Mouse (Mus musculus) embryonic facial prominence, embryonic 12.5 days (tissue): ENCODE measurements at regions not wholly inside any gene's neighbourhood (a gene's known extent, or its start where the extent isn't known, plus 50 kb on each side); places are given as distances from the start of the nearest gene placed in this dataset.

Experiments
- ATAC-seq: fragments of 200-750 bp; cut with Nextera tagmentation; 2 replicates; pipeline ENCODE4 v1.8.0; 2017; ENCODE audit not compliant: insufficient number of reproducible peaks, insufficient read depth, low FRiP score, low TSS enrichment
- H3K27ac ChIP-seq: fragments of 300-500 bp; sonication (generic); 2 replicates; pipeline ENCODE4 v1.5.1; 2016; ENCODE audit warnings: mild to moderate bottlenecking
- H3K27me3 ChIP-seq: fragments of 300-500 bp; sonication (generic); 2 replicates; pipeline ENCODE4 v1.6.1; 2016; ENCODE audit warnings: mild to moderate bottlenecking, moderate library complexity
- H3K36me3 ChIP-seq: fragments of 300-500 bp; sonication (generic); 2 replicates; pipeline ENCODE4 v1.6.1; 2016; ENCODE audit warnings: mild to moderate bottlenecking
- H3K4me1 ChIP-seq: fragments of 300-500 bp; sonication (generic); 2 replicates; pipeline ENCODE4 v1.6.1; 2016
- H3K4me2 ChIP-seq: fragments of 300-500 bp; sonication (generic); replicated peaks from 2 replicates; pipeline ENCODE4 v1.6.1; 2016; ENCODE audit warnings: mild to moderate bottlenecking, moderate library complexity
- H3K4me3 ChIP-seq: fragments of 300-500 bp; sonication (generic); 2 replicates; pipeline ENCODE4 v1.5.1; 2016; ENCODE audit warnings: mild to moderate bottlenecking
- H3K9ac ChIP-seq: fragments of 300-500 bp; sonication (generic); 2 replicates; pipeline ENCODE4 v1.6.1; 2016; ENCODE audit warnings: mild to moderate bottlenecking, moderate library complexity
- H3K9me3 ChIP-seq: fragments of 300-500 bp; sonication (generic); 2 replicates; pipeline ENCODE4 v1.6.1; 2016; ENCODE audit warnings: mild to moderate bottlenecking, moderate library complexity
- WGBS: fragments of 180-500 bp; shearing (Covaris S2); methylation state at CpG from one replicate; pipeline ENCODE4 v1.1.7; 2016; 5-methylcytosine and 5-hydroxymethylcytosine counted together

GRCm38 (mm10) chr5:133479205-133479604, 620.3 kb upstream of the Castor2 start:
- H3K9ac ChIP-seq: no peak overlapping the region
- H3K9me3 ChIP-seq: no peaks in the 10 kb centered on the region
- H3K4me2 ChIP-seq: no peak overlapping the region
- ATAC-seq: no peak
- H3K36me3 ChIP-seq: no peaks in the 10 kb centered on the region
- WGBS: 76% methylated on average over 6 of the region's 6 CpGs
- H3K27ac ChIP-seq: no peak overlapping the region
- no peak overlapping the region for H3K4me3 ChIP-seq
- no peaks in the 10 kb centered on the region for H3K27me3 ChIP-seq
- H3K4me1 ChIP-seq: peaks cover 16% of the 10 kb centered on the region; the same call in 1 of the 2 replicates

- no peak overlapping the region for H3K4me2 ChIP-seq
- H3K4me1 ChIP-seq: 0 out of 2 replicates have a peak, but pooled peaks cover 5% of the 10 kb centered on the region
- no peak overlapping the region for H3K9ac ChIP-seq
- H3K4me3 ChIP-seq: no peak overlapping the region
- ATAC-seq: no peak
- H3K36me3 ChIP-seq: no peaks in the 10 kb centered on the region
- no peak overlapping the region for H3K27ac ChIP-seq
- no peaks in the 10 kb centered on the region for H3K27me3 ChIP-seq
- no peaks in the 10 kb centered on the region for H3K9me3 ChIP-seq
- 41% methylated on average over 7 of the region's 7 CpGs for WGBS
Observed at GRCm38 (mm10) chr5:133453349-133454049, 646.0 kb upstream of the Castor2 start.

GRCm38 (mm10) chr5:133449926-133450325, 649.6 kb upstream of the Castor2 start:
- Histone ChIP-seq H3K27me3 (no peaks in the 10 kb centered on the region), H3K4me2 (no peak overlapping the region), H3K36me3 (no peaks in the 10 kb centered on the region), H3K9ac (no peak overlapping the region), H3K9me3 (no peaks in the 10 kb centered on the region), H3K4me3 (no peak overlapping the region), H3K27ac (no peak overlapping the region), H3K4me1 (0 out of 2 replicates have a peak, but pooled peaks cover 5% of the 10 kb centered on the region)
- no peak for ATAC-seq
- 39% methylated on average over 3 of the region's 3 CpGs for WGBS

GRCm38 (mm10) chr5:133400826-133401225, 698.7 kb upstream of the Castor2 start:
- no peak overlapping the region for H3K4me2 ChIP-seq
- no peak overlapping the region for H3K9ac ChIP-seq
- H3K36me3 ChIP-seq: no peaks in the 10 kb centered on the region
- H3K4me1 ChIP-seq: no peaks in the 10 kb centered on the region
- H3K27me3 ChIP-seq: no peaks in the 10 kb centered on the region
- H3K27ac ChIP-seq: no peak overlapping the region
- H3K9me3 ChIP-seq: no peaks in the 10 kb centered on the region
- H3K4me3 ChIP-seq: no peak overlapping the region
- 59% methylated on average over 1 of the region's 1 CpGs for WGBS
- no peak for ATAC-seq

- no peaks in the 10 kb centered on the region for H3K36me3 ChIP-seq
- H3K27ac ChIP-seq: no peak overlapping the region
- H3K9me3 ChIP-seq: peaks cover 6% of the 10 kb centered on the region; the same call in 1 of the 2 replicates
- ATAC-seq: no peak
- no peak overlapping the region for H3K4me3 ChIP-seq
- no peaks in the 10 kb centered on the region; the same call in 1 of the 2 replicates for H3K4me1 ChIP-seq
- 78% methylated on average over 4 of the region's 4 CpGs for WGBS
- no peaks in the 10 kb centered on the region for H3K27me3 ChIP-seq
- no peak overlapping the region for H3K4me2 ChIP-seq
- no peak overlapping the region for H3K9ac ChIP-seq
Observed at GRCm38 (mm10) chr5:133389896-133390295, 709.6 kb upstream of the Castor2 start.

GRCm38 (mm10) chr5:133389023-133389840, 710.3 kb upstream of the Castor2 start:
- WGBS: 67% methylated on average over 6 of the region's 6 CpGs
- no peak for ATAC-seq
- H3K9me3 ChIP-seq: peaks cover 6% of the 10 kb centered on the region; the same call in 1 of the 2 replicates

GRCm38 (mm10) chr5:133385374-133386349, 713.8 kb upstream of the Castor2 start:
- H3K36me3 ChIP-seq: no peaks in the 10 kb centered on the region
- H3K4me3 ChIP-seq: no peak overlapping the region
- no peak overlapping the region for H3K4me2 ChIP-seq
- H3K27ac ChIP-seq: no peak overlapping the region
- no peaks in the 10 kb centered on the region for H3K9me3 ChIP-seq
- H3K4me1 ChIP-seq: no peaks in the 10 kb centered on the region; the same call in 1 of the 2 replicates
- no peak overlapping the region for H3K9ac ChIP-seq
- no peak for ATAC-seq
- WGBS: 68% methylated on average over 10 of the region's 10 CpGs
- no peaks in the 10 kb centered on the region for H3K27me3 ChIP-seq

More at GRCm38 (mm10) chr5:133389023-133389840, 710.3 kb upstream of the Castor2 start:
- Histone ChIP-seq H3K4me2 (no peak overlapping the region), H3K4me1 (no peaks in the 10 kb centered on the region; the same call in 1 of the 2 replicates), H3K27me3 (no peaks in the 10 kb centered on the region), H3K4me3 (no peak overlapping the region), H3K9ac (no peak overlapping the region), H3K36me3 (no peaks in the 10 kb centered on the region), H3K27ac (no peak overlapping the region)

GRCm38 (mm10) chr5:133365771-133366170, 733.7 kb upstream of the Castor2 start:
- Histone ChIP-seq H3K27ac (no peak overlapping the region), H3K27me3 (no peaks in the 10 kb centered on the region), H3K9ac (no peak overlapping the region), H3K9me3 (no peaks in the 10 kb centered on the region), H3K4me1 (no peaks in the 10 kb centered on the region), H3K36me3 (no peaks in the 10 kb centered on the region), H3K4me2 (no peak overlapping the region), H3K4me3 (no peak overlapping the region)
- 84% methylated on average over 3 of the region's 3 CpGs for WGBS
- no peak for ATAC-seq

- H3K4me3 ChIP-seq: no peak overlapping the region
- no peaks in the 10 kb centered on the region for H3K4me1 ChIP-seq
- H3K36me3 ChIP-seq: no peaks in the 10 kb centered on the region
- no peak overlapping the region for H3K27ac ChIP-seq
- H3K27me3 ChIP-seq: no peaks in the 10 kb centered on the region
- no peaks in the 10 kb centered on the region for H3K9me3 ChIP-seq
- H3K4me2 ChIP-seq: no peak overlapping the region
- 90% methylated on average over 3 of the region's 3 CpGs for WGBS
- H3K9ac ChIP-seq: no peak overlapping the region
- ATAC-seq: no peak
Observed at GRCm38 (mm10) chr5:133347516-133347915, 752.0 kb upstream of the Castor2 start.

- no peak overlapping the region for H3K4me3 ChIP-seq
- no peaks in the 10 kb centered on the region for H3K27me3 ChIP-seq
- no peaks in the 10 kb centered on the region for H3K36me3 ChIP-seq
- H3K9ac ChIP-seq: no peak overlapping the region
- ATAC-seq: no peak
- WGBS: 84% methylated on average over 3 of the region's 3 CpGs
- peaks cover 3% of the 10 kb centered on the region; the same call in 1 of the 2 replicates for H3K4me1 ChIP-seq
- H3K9me3 ChIP-seq: no peaks in the 10 kb centered on the region
- no peak overlapping the region for H3K4me2 ChIP-seq
- no peak overlapping the region for H3K27ac ChIP-seq
Observed at GRCm38 (mm10) chr5:133341973-133342372, 757.5 kb upstream of the Castor2 start.

- 72% methylated on average over 2 of the region's 2 CpGs for WGBS
- H3K4me3 ChIP-seq: no peak overlapping the region
- no peak for ATAC-seq
- H3K9ac ChIP-seq: no peak overlapping the region
- no peak overlapping the region for H3K4me2 ChIP-seq
- H3K36me3 ChIP-seq: no peaks in the 10 kb centered on the region
- H3K4me1 ChIP-seq: no peaks in the 10 kb centered on the region
- no peaks in the 10 kb centered on the region for H3K27me3 ChIP-seq
- no peaks in the 10 kb centered on the region for H3K9me3 ChIP-seq
- H3K27ac ChIP-seq: no peak overlapping the region
Observed at GRCm38 (mm10) chr5:133320626-133321025, 777.5 kb upstream of the Auts2 start.
